Mouse (Mus musculus): Measurements from ENCODE around the gene Rsbn1l. TPM values are rescaled to one million over a fixed set of nuclear protein-coding genes. Genes with fewer than 3 reads are reported as not detected.

Gene Rsbn1l
- polyA plus RNA-seq, 1 experiment from 2014 or later: 6.5 TPM

- 81% methylated on average over 4 of the region's 4 CpGs for WGBS
- peak overlapping the region; percentile 60 for H3K4me2 ChIP-seq (replicated peaks)
- H3K4me1 ChIP-seq: peaks cover 17% of the 10 kb centered on the region
- H3K36me3 ChIP-seq: 0 out of 2 replicates have a peak, but pooled peaks cover 5% of the 10 kb centered on the region
- no peak for ATAC-seq (ENCODE audit: low FRiP score, low read depth)
- H3K9me3 ChIP-seq: no peaks in the 10 kb centered on the region
- H3K9ac ChIP-seq (replicated peaks): no peak overlapping the region
- H3K27ac ChIP-seq (replicated peaks): no peak overlapping the region
- H3K27me3 ChIP-seq: no peaks in the 10 kb centered on the region
- no peak overlapping the region for H3K4me3 ChIP-seq
Measured at GRCm38 (mm10) chr5:20884036-20884620, 72.1 kb downstream of the Rsbn1l start.

GRCm38 (mm10) chr5:20881915-20882800 lies 74.0 kb downstream of the Rsbn1l start, which contains the start of the genes Phtf2 and Tmem60:
Gene Phtf2 (minus strand): TSS chr5:20882124.
Gene Tmem60 (plus strand): TSS chr5:20882191.
- under 1% methylated on average over 57 of the region's 94 CpGs for WGBS
- no peaks in the 10 kb centered on the region for H3K9me3 ChIP-seq
- peak within 1 kb of the TSS; percentile 93 for H3K9ac ChIP-seq (replicated peaks)
- H3K4me1 ChIP-seq: peaks cover 17% of the 10 kb centered on the region
- peak within 1 kb of the TSS; percentile 91 for H3K4me3 ChIP-seq
- no peaks in the 10 kb centered on the region for H3K27me3 ChIP-seq
- peak within 1 kb of the TSS; percentile 97 for H3K27ac ChIP-seq (replicated peaks)
- 0 out of 2 replicates have a peak, but pooled peaks cover 5% of the 10 kb centered on the region for H3K36me3 ChIP-seq
- H3K4me2 ChIP-seq (replicated peaks): peak within 1 kb of the TSS; percentile 60
- peak; percentile 99 for ATAC-seq (ENCODE audit: low FRiP score, low read depth)

GRCm38 (mm10) chr5:20880797-20881775 lies 75.1 kb downstream of the Rsbn1l start:
- Histone ChIP-seq H3K4me3 (peak overlapping the region; percentile 91), H3K27ac (replicated peaks) (peak overlapping the region; percentile 97), H3K9me3 (no peaks in the 10 kb centered on the region), H3K4me1 (peaks cover 17% of the 10 kb centered on the region), H3K9ac (replicated peaks) (peak overlapping the region; percentile 93), H3K36me3 (0 out of 2 replicates have a peak, but pooled peaks cover under 1% of the 10 kb centered on the region), H3K4me2 (replicated peaks) (peak overlapping the region; percentile 60), H3K27me3 (no peaks in the 10 kb centered on the region)
- WGBS: 2% methylated on average over 44 of the region's 64 CpGs
- no peak for ATAC-seq (ENCODE audit: low FRiP score, low read depth)

GRCm38 (mm10) chr5:20880386-20880785 lies 75.8 kb downstream of the Rsbn1l start:
- peak overlapping the region; percentile 60 for H3K4me2 ChIP-seq (replicated peaks)
- no peak for ATAC-seq (ENCODE audit: low FRiP score, low read depth)
- 81% methylated on average over 2 of the region's 2 CpGs for WGBS
- no peak overlapping the region for H3K27ac ChIP-seq (replicated peaks)
- H3K9me3 ChIP-seq: no peaks in the 10 kb centered on the region
- no peaks in the 10 kb centered on the region for H3K27me3 ChIP-seq
- H3K36me3 ChIP-seq: no peaks in the 10 kb centered on the region
- no peak overlapping the region for H3K9ac ChIP-seq (replicated peaks)
- peak overlapping the region; percentile 91 for H3K4me3 ChIP-seq
- peaks cover 17% of the 10 kb centered on the region for H3K4me1 ChIP-seq

GRCm38 (mm10) chr5:20876934-20877426 lies 79.2 kb downstream of the Rsbn1l start:
- H3K4me2 ChIP-seq (replicated peaks): no peak overlapping the region
- no peak overlapping the region for H3K4me3 ChIP-seq
- no peak for ATAC-seq (ENCODE audit: low FRiP score, low read depth)
- WGBS: 88% methylated on average over 1 of the region's 1 CpGs
- peaks cover 5% of the 10 kb centered on the region; the same call in 1 of the 2 replicates for H3K4me1 ChIP-seq
- no peaks in the 10 kb centered on the region for H3K27me3 ChIP-seq
- H3K9me3 ChIP-seq: no peaks in the 10 kb centered on the region
- H3K27ac ChIP-seq (replicated peaks): no peak overlapping the region
- no peak overlapping the region for H3K9ac ChIP-seq (replicated peaks)
- no peaks in the 10 kb centered on the region for H3K36me3 ChIP-seq

- Histone ChIP-seq H3K4me1 (no peaks in the 10 kb centered on the region), H3K4me2 (replicated peaks) (no peak overlapping the region), H3K4me3 (no peak overlapping the region), H3K27ac (replicated peaks) (no peak overlapping the region), H3K9ac (replicated peaks) (no peak overlapping the region), H3K9me3 (no peaks in the 10 kb centered on the region), H3K27me3 (no peaks in the 10 kb centered on the region), H3K36me3 (no peaks in the 10 kb centered on the region)
- no peak for ATAC-seq (ENCODE audit: low FRiP score, low read depth)
- 95% methylated on average over 1 of the region's 1 CpGs for WGBS
Measured at GRCm38 (mm10) chr5:20873146-20873545, 83.1 kb downstream of the Rsbn1l start.

- H3K27ac ChIP-seq (replicated peaks): no peak overlapping the region
- no peak overlapping the region for H3K4me3 ChIP-seq
- 98% methylated on average over 2 of the region's 2 CpGs for WGBS
- H3K27me3 ChIP-seq: no peaks in the 10 kb centered on the region
- H3K4me2 ChIP-seq (replicated peaks): no peak overlapping the region
- H3K9me3 ChIP-seq: no peaks in the 10 kb centered on the region
- no peak overlapping the region for H3K9ac ChIP-seq (replicated peaks)
- H3K36me3 ChIP-seq: no peaks in the 10 kb centered on the region
- ATAC-seq (ENCODE audit: low FRiP score, low read depth): no peak
- no peaks in the 10 kb centered on the region for H3K4me1 ChIP-seq
Measured at GRCm38 (mm10) chr5:20865193-20865755, 90.9 kb downstream of the Rsbn1l start.

- no peak overlapping the region for H3K4me3 ChIP-seq
- no peaks in the 10 kb centered on the region for H3K36me3 ChIP-seq
- H3K4me1 ChIP-seq: no peaks in the 10 kb centered on the region
- H3K9me3 ChIP-seq: no peaks in the 10 kb centered on the region
- ATAC-seq (ENCODE audit: low FRiP score, low read depth): no peak
- 88% methylated on average over 4 of the region's 4 CpGs for WGBS
- no peaks in the 10 kb centered on the region for H3K27me3 ChIP-seq
- no peak overlapping the region for H3K4me2 ChIP-seq (replicated peaks)
- H3K9ac ChIP-seq (replicated peaks): no peak overlapping the region
- H3K27ac ChIP-seq (replicated peaks): no peak overlapping the region
Measured at GRCm38 (mm10) chr5:20864216-20864969, 91.8 kb downstream of the Rsbn1l start.

GRCm38 (mm10) chr5:20861901-20862300 lies 94.3 kb downstream of the Rsbn1l start:
- no peak overlapping the region for H3K4me3 ChIP-seq
- no peaks in the 10 kb centered on the region for H3K4me1 ChIP-seq
- H3K27ac ChIP-seq (replicated peaks): no peak overlapping the region
- ATAC-seq (ENCODE audit: low FRiP score, low read depth): no peak
- no peaks in the 10 kb centered on the region for H3K9me3 ChIP-seq
- no peaks in the 10 kb centered on the region for H3K27me3 ChIP-seq
- no peak overlapping the region for H3K4me2 ChIP-seq (replicated peaks)
- 99% methylated on average over 2 of the region's 2 CpGs for WGBS
- no peak overlapping the region for H3K9ac ChIP-seq (replicated peaks)
- peaks cover 7% of the 10 kb centered on the region; the same call in 1 of the 2 replicates for H3K36me3 ChIP-seq

- 93% methylated on average over 4 of the region's 4 CpGs for WGBS
- no peaks in the 10 kb centered on the region for H3K4me1 ChIP-seq
- no peak for ATAC-seq (ENCODE audit: low FRiP score, low read depth)
- H3K4me2 ChIP-seq (replicated peaks): no peak overlapping the region
- no peak overlapping the region for H3K9ac ChIP-seq (replicated peaks)
- H3K27ac ChIP-seq (replicated peaks): no peak overlapping the region
- no peak overlapping the region for H3K4me3 ChIP-seq
- peaks cover 7% of the 10 kb centered on the region; the same call in 1 of the 2 replicates for H3K36me3 ChIP-seq
- H3K27me3 ChIP-seq: no peaks in the 10 kb centered on the region
- H3K9me3 ChIP-seq: no peaks in the 10 kb centered on the region
Measured at GRCm38 (mm10) chr5:20860565-20860964, 95.6 kb downstream of the Rsbn1l start.

Data from midbrain, embryonic 12.5 days (tissue).